Mouse (Mus musculus) E14TG2a.4 (cell line): ENCODE measurements at regions not wholly inside any gene's neighbourhood (a gene's known extent, or its start where the extent isn't known, plus 50 kb on each side); places are given as distances from the start of the nearest gene placed in this dataset.
A peak's percentile ranks its signal among the peaks of the same experiment; 100 is the strongest.

ENCODE experiments used
- H3K27me3 ChIP-seq: 2 replicates; pipeline ENCODE4 v1.6.1; 2014; ENCODE audit warnings: low read length, control low read depth; ENCODE audit not compliant: insufficient read depth
- H3K36me3 ChIP-seq: 2 replicates; pipeline ENCODE4 v1.6.1; 2014; ENCODE audit warnings: low read length, control low read depth; ENCODE audit not compliant: insufficient read depth
- H3K4me1 ChIP-seq: replicated peaks from 2 replicates; pipeline ENCODE4 v1.6.1; 2014; ENCODE audit warnings: low read depth, low read length, control low read depth
- H3K4me3 ChIP-seq: replicated peaks from 2 replicates; pipeline ENCODE4 v1.5.1; 2014; ENCODE audit warnings: mild to moderate bottlenecking, low read length
- H3K9me3 ChIP-seq: 2 replicates; pipeline ENCODE4 v1.6.1; 2014; ENCODE audit warnings: low read length, control low read depth
- CTCF ChIP-seq: conservative IDR thresholded peaks from 2 replicates; pipeline ENCODE4 v1.5.1; 2014; ENCODE audit warnings: low read length
- NANOG ChIP-seq: IDR thresholded peaks from 2 replicates; pipeline ENCODE4 v1.6.1; 2014; ENCODE audit warnings: borderline replicate concordance, low read length, mixed read lengths
- POU5F1 ChIP-seq: IDR thresholded peaks from 2 replicates; pipeline ENCODE4 v1.6.1; 2014; ENCODE audit warnings: low read length, borderline replicate concordance

- Histone ChIP-seq H3K36me3 (no peaks in the 10 kb centered on the region; the same call in 1 of the 2 replicates), H3K4me3 (no peak overlapping the region), H3K9me3 (peaks cover 23% of the 10 kb centered on the region), H3K4me1 (peaks cover 27% of the 10 kb centered on the region), H3K27me3 (no peaks in the 10 kb centered on the region)
- peak; percentile 94 for TF ChIP-seq POU5F1
- TF ChIP-seq NANOG = peak; percentile 59; the same call in 1 of the 2 replicates
- TF ChIP-seq CTCF = no peak
Observed at GRCm38 (mm10) chr11:43952151-43952550, 51.1 kb upstream of the Adra1b start.

GRCm38 (mm10) chr11:43958241-43958975, 57.4 kb upstream of the Adra1b start:
- peaks cover 6% of the 10 kb centered on the region; the same call in 1 of the 2 replicates for H3K9me3 ChIP-seq
- H3K4me3 ChIP-seq = no peak overlapping the region
- TF ChIP-seq CTCF = no peak
- no peak for TF ChIP-seq NANOG
- TF ChIP-seq POU5F1 = no peak

DNA sequence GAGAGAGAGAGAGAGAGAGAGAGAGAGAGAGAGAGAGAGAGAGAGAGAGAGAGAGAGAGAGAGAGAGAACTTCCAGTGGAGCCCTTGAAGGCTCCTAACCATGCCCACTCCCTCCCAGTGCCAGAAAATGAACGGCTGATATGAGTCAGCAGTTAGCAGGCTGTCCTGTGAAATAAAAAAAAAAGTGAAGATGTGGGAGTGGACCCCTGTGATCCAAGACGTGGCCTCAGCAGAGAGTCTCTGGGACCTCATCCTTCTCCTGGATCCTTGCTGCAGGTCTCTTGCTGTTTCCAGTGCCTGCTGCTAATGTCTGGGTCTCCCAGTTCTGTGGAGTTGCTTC, 57.9 kb upstream of the Adra1b start:
- TF ChIP-seq NANOG = no peak
- no peak for TF ChIP-seq POU5F1
- TF ChIP-seq CTCF = no peak
- Histone ChIP-seq H3K4me1 (no peaks in the 10 kb centered on the region), H3K27me3 (no peaks in the 10 kb centered on the region), H3K9me3 (peaks cover 6% of the 10 kb centered on the region; the same call in 1 of the 2 replicates), H3K36me3 (no peaks in the 10 kb centered on the region), H3K4me3 (no peak overlapping the region)

More at GRCm38 (mm10) chr11:43958241-43958975, 57.4 kb upstream of the Adra1b start:
- Histone ChIP-seq H3K27me3 (no peaks in the 10 kb centered on the region), H3K4me1 (no peaks in the 10 kb centered on the region), H3K36me3 (no peaks in the 10 kb centered on the region)

GRCm38 (mm10) chr11:43960348-43961105, 59.5 kb upstream of the Adra1b start:
- Histone ChIP-seq H3K4me3 (no peak overlapping the region), H3K4me1 (no peaks in the 10 kb centered on the region), H3K9me3 (peaks cover 6% of the 10 kb centered on the region; the same call in 1 of the 2 replicates), H3K27me3 (no peaks in the 10 kb centered on the region), H3K36me3 (no peaks in the 10 kb centered on the region)
- TF ChIP-seq NANOG (no peak), CTCF (no peak; the same call in 1 of the 2 replicates), POU5F1 (no peak)

- Histone ChIP-seq H3K36me3 (no peaks in the 10 kb centered on the region), H3K9me3 (peaks cover 6% of the 10 kb centered on the region; the same call in 1 of the 2 replicates), H3K4me1 (no peaks in the 10 kb centered on the region), H3K27me3 (no peaks in the 10 kb centered on the region), H3K4me3 (no peak overlapping the region)
- no peak for TF ChIP-seq POU5F1
- TF ChIP-seq CTCF = no peak
- TF ChIP-seq NANOG = no peak
Observed at GRCm38 (mm10) chr11:43961398-43962070, 60.5 kb upstream of the Adra1b start.

DNA sequence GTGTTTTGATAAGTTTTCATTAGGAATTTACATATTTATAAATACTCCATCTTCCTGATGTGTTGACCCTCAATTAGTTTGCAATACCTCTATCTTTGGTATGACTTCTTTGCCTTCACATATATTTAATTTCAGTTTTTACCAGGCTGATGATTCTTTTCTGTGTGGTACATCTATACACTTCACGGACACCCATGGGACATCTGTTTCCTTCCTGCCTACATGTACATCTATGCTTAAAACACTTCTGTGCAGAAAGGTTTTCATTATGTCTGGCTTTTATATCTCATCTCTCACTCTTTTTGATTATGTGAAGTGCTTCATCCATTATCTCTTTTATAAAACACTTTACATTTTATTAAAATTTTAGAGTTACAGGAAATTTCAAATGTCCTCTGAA, 66.8 kb upstream of the Adra1b start:
- H3K27me3 ChIP-seq = no peaks in the 10 kb centered on the region
- H3K9me3 ChIP-seq = no peaks in the 10 kb centered on the region
- H3K4me3 ChIP-seq = no peak overlapping the region
- no peak for TF ChIP-seq NANOG
- no peak for TF ChIP-seq CTCF
- no peak for TF ChIP-seq POU5F1
- no peaks in the 10 kb centered on the region for H3K4me1 ChIP-seq
- no peaks in the 10 kb centered on the region for H3K36me3 ChIP-seq

GRCm38 (mm10) chr11:43971886-43972285, 70.9 kb upstream of the Adra1b start:
- no peaks in the 10 kb centered on the region for H3K36me3 ChIP-seq
- H3K27me3 ChIP-seq = no peaks in the 10 kb centered on the region
- TF ChIP-seq POU5F1 (no peak), NANOG (no peak), CTCF (no peak)

GRCm38 (mm10) chr11:43976024-43976423, 75.0 kb upstream of the Adra1b start:
- Histone ChIP-seq H3K4me1 (no peaks in the 10 kb centered on the region), H3K4me3 (no peak overlapping the region), H3K9me3 (no peaks in the 10 kb centered on the region), H3K36me3 (no peaks in the 10 kb centered on the region), H3K27me3 (no peaks in the 10 kb centered on the region)
- no peak for TF ChIP-seq NANOG
- TF ChIP-seq POU5F1 = no peak
- TF ChIP-seq CTCF = no peak

More at GRCm38 (mm10) chr11:43971886-43972285, 70.9 kb upstream of the Adra1b start:
- Histone ChIP-seq H3K4me1 (no peaks in the 10 kb centered on the region), H3K9me3 (no peaks in the 10 kb centered on the region), H3K4me3 (no peak overlapping the region)
